31 mouse cellular contexts compared by ENCODE assay signal in genomic region chr12:99395082-99395481, GRCm38 (mm10).
DNase-seq lines count a peak whose midpoint lies in the region; ATAC-seq and TF ChIP-seq lines count a peak whose summit lies in the region.
"Had no signal": no experiment of that assay in that cellular context is flagged by ENCODE, and none has a peak within 500 bp of the region (broad histone marks: within the 10 kb centered on the region; RNA-seq: fewer than 3 reads in every experiment).

No protein-coding gene starts in this region.

- no peak overlapping the region for H3K4me2 ChIP-seq in heart, embryonic 11.5 days
- no peak overlapping the region for H3K4me2 ChIP-seq in kidney, embryonic 14.5 days (replicated peaks; ENCODE audit: low read depth, low read length)
- H3K4me2 ChIP-seq: embryonic facial prominence, embryonic 13.5 days; forebrain, embryonic 12.5 days; heart, embryonic 13.5 days; hindbrain, embryonic 12.5 days; lung, embryonic 14.5 days; midbrain, embryonic 13.5 days; stomach, embryonic 15.5 days had no signal

- no peaks in the 10 kb centered on the region for H3K36me3 ChIP-seq in heart, embryonic 11.5 days (ENCODE audit: control insufficient read depth, insufficient read depth, low read length)
- no peaks in the 10 kb centered on the region for H3K36me3 ChIP-seq in small intestine, adult 2 months (ENCODE audit: control insufficient read depth, insufficient read depth, low read length)
- H3K36me3 ChIP-seq in kidney, embryonic 14.5 days (ENCODE audit: control insufficient read depth, insufficient read depth, low read length), result no peaks in the 10 kb centered on the region
- H3K36me3 ChIP-seq: embryonic facial prominence, embryonic 13.5 days; forebrain, embryonic 12.5 days; heart, embryonic 13.5 days; hindbrain, embryonic 12.5 days; midbrain, embryonic 13.5 days; stomach, embryonic 15.5 days had no signal

- no peak overlapping the region for H3K4me3 ChIP-seq in heart, embryonic 11.5 days (ENCODE audit: low read depth, low read length)
- H3K4me3 ChIP-seq in small intestine, adult 2 months (ENCODE audit: low read depth, low read length), result no peak overlapping the region
- H3K4me3 ChIP-seq in kidney, embryonic 14.5 days (ENCODE audit: low read length), result no peak overlapping the region
- H3K4me3 ChIP-seq: embryonic facial prominence, embryonic 13.5 days; erythroblast, embryonic 14.5 days; forebrain, embryonic 12.5 days; heart, embryonic 13.5 days; hindbrain, embryonic 12.5 days; left cerebral cortex, adult 2 months; midbrain, embryonic 13.5 days; myocyte; stomach, embryonic 15.5 days had no signal

- ATAC-seq in heart, embryonic 11.5 days (replicated peaks; ENCODE audit: insufficient number of reproducible peaks, low FRiP score, low TSS enrichment), result no peak
- ATAC-seq in kidney, embryonic 14.5 days (ENCODE audit: low FRiP score, low TSS enrichment), result no peak
- ATAC-seq: midbrain, embryonic 13.5 days had no signal

- H3K9ac ChIP-seq in heart, embryonic 11.5 days (ENCODE audit: low read depth, low read length), result 0 out of 2 replicates have a peak overlapping the region, but pooled peaks have one; percentile 6
- no peak overlapping the region for H3K9ac ChIP-seq in kidney, embryonic 14.5 days (ENCODE audit: low read depth, low read length)
- H3K9ac ChIP-seq: embryonic facial prominence, embryonic 13.5 days; forebrain, embryonic 12.5 days; heart, embryonic 13.5 days; hindbrain, embryonic 12.5 days; lung, embryonic 14.5 days; midbrain, embryonic 13.5 days; stomach, embryonic 15.5 days had no signal

- whole genome bisulfite sequencing in heart, embryonic 11.5 days (ENCODE audit: insufficient replicate concordance), result 65% methylated on average over 3 of the region's 3 CpGs
- WGBS in small intestine, adult 2 months, result 47% methylated on average over 3 of the region's 3 CpGs
- 78% methylated on average over 3 of the region's 3 CpGs for WGBS in kidney, embryonic 14.5 days

- H3K27me3 ChIP-seq in heart, embryonic 11.5 days (ENCODE audit: control insufficient read depth, insufficient read depth, low read length), result no peaks in the 10 kb centered on the region
- no peaks in the 10 kb centered on the region for H3K27me3 ChIP-seq in small intestine, adult 2 months (ENCODE audit: control insufficient read depth, insufficient read depth, low read length)
- no peaks in the 10 kb centered on the region for H3K27me3 ChIP-seq in kidney, embryonic 14.5 days (ENCODE audit: control insufficient read depth, insufficient read depth, low read length)
- H3K27me3 ChIP-seq: CH12.LX; embryonic facial prominence, embryonic 13.5 days; forebrain, embryonic 12.5 days; heart, embryonic 13.5 days; hindbrain, embryonic 12.5 days; megakaryocyte, embryonic 14.5 days; stomach, embryonic 15.5 days had no signal

- TF ChIP-seq CTCF in small intestine, adult 2 months (IDR thresholded peaks at IDR 0.05; ENCODE audit: extremely low read depth, insufficient read length, insufficient replicate concordance, low read depth, low read length), result no peak

- TF ChIP-seq POLR2A in small intestine, adult 2 months (IDR thresholded peaks at IDR 0.05; ENCODE audit: low read depth, low read length), result no peak

- H3K4me1 ChIP-seq in heart, embryonic 11.5 days (ENCODE audit: control insufficient read depth, insufficient read depth, low read length), result peaks cover 21% of the 10 kb centered on the region
- peaks cover 16% of the 10 kb centered on the region; the same call in 1 of the 2 replicates for H3K4me1 ChIP-seq in small intestine, adult 2 months (ENCODE audit: control insufficient read depth, insufficient read depth, insufficient read length, low read length)
- no peaks in the 10 kb centered on the region for H3K4me1 ChIP-seq in kidney, embryonic 14.5 days (ENCODE audit: control insufficient read depth, insufficient read depth, low read length)

- no peak for DNase-seq in heart, adult 18-20 months
- DNase-seq in adrenal gland, adult 2 months, result peak; percentile 81
- DNase-seq in adrenal gland, postnatal 14 days, result peak; percentile 67
- DNase-seq in neural tube, embryonic 10.5 days (ENCODE audit: extremely low spot score, low spot score), result no peak
- DNase-seq: B cell, adult 2 months; cerebellum, adult 2 months; cerebellum, postnatal 25 days; embryo, embryonic 11 days; heart, postnatal 14 days; kidney, adult 18-20 months; lung, embryonic 14.5 days; lung, postnatal 36 days; right cerebral cortex, adult 18-20 months; right cerebral cortex, postnatal 4 days; thymus, adult 2 months; thymus, postnatal 4 days had no signal

- no peak overlapping the region for H3K27ac ChIP-seq in heart, embryonic 11.5 days (ENCODE audit: low read depth, low read length)
- H3K27ac ChIP-seq in small intestine, adult 2 months (ENCODE audit: insufficient read depth, low read depth, low read length), result peak overlapping the region; percentile 41
- H3K27ac ChIP-seq in kidney, embryonic 14.5 days (ENCODE audit: low read depth, low read length), result no peak overlapping the region
- H3K27ac ChIP-seq: embryonic facial prominence, embryonic 13.5 days; forebrain, embryonic 12.5 days; hindbrain, embryonic 12.5 days; kidney, postnatal 0 days; left cerebral cortex, adult 2 months; midbrain, embryonic 13.5 days; stomach, embryonic 15.5 days had no signal

- no peaks in the 10 kb centered on the region for H3K9me3 ChIP-seq in heart, embryonic 11.5 days (replicated peaks; ENCODE audit: control insufficient read depth, low read length)
- H3K9me3 ChIP-seq in kidney, embryonic 14.5 days (ENCODE audit: control insufficient read depth, low read length), result no peaks in the 10 kb centered on the region
- H3K9me3 ChIP-seq: forebrain, embryonic 12.5 days; heart, embryonic 13.5 days; hindbrain, embryonic 12.5 days; megakaryocyte, embryonic 14.5 days; midbrain, embryonic 13.5 days; stomach, embryonic 15.5 days had no signal

Comparison
In these comparisons a context has a peak if more than half of its experiments do, and no peak if none do; other contexts are left out.
1. DNase-seq: peak in adrenal gland, adult 2 months (single experiment) and adrenal gland, postnatal 14 days (single experiment); none in heart, adult 18-20 months (0 of 2) and neural tube, embryonic 10.5 days (single experiment).